In the genomic region with DNA sequence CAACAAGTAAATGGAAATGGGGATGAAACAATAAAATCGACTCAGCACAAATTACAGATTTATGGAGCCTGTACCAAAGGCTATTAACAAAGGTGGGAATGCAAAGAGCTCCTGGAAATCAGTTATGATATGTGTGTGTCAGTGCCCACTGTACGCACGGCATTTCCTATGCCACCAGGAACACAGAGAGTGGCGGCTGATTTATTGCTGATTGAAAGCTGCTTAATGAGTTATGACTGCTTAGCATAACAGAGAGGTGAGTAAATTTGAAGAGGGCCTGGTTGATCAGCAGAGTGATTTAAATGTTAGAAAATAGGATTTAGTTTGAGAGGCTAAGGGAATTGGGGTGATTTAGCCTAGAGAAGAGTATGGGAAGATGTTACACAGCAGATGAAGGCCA, we compare ENCODE assay signal across 17 mouse cellular contexts.
"Had no signal": no experiment of that assay in that cellular context is flagged by ENCODE, and none has a peak within 500 bp of the region (broad histone marks: within the 10 kb centered on the region; RNA-seq: fewer than 3 reads in every experiment).

No protein-coding gene starts in this region.

- H3K27ac ChIP-seq: kidney, embryonic 15.5 days; left cerebral cortex, adult 2 months; liver, embryonic 13.5 days; stomach, embryonic 15.5 days had no signal

- ATAC-seq: intestine, postnatal 0 days; midbrain, embryonic 16.5 days had no signal

- H3K9me3 ChIP-seq: kidney, embryonic 15.5 days; liver, embryonic 13.5 days; stomach, embryonic 15.5 days had no signal

- H3K4me3 ChIP-seq: kidney, embryonic 15.5 days; left cerebral cortex, adult 2 months; liver, embryonic 13.5 days; stomach, embryonic 15.5 days had no signal

- H3K4me1 ChIP-seq: kidney, embryonic 15.5 days; liver, embryonic 13.5 days; stomach, embryonic 15.5 days had no signal

- H3K9ac ChIP-seq: kidney, embryonic 15.5 days; liver, embryonic 13.5 days; stomach, embryonic 15.5 days had no signal

- H3K27me3 ChIP-seq: kidney, embryonic 15.5 days; liver, embryonic 13.5 days; stomach, embryonic 15.5 days had no signal

- DNase-seq: kidney, adult 2 months; kidney, postnatal 10 days; kidney, postnatal 36 days; layer of hippocampus, postnatal 36 days; liver, embryonic 13.5 days; lung, adult 2 months; lung, postnatal 14 days; lung, postnatal 4 days; retina, postnatal 1 day; right cerebral cortex, postnatal 25 days; spleen, adult 18-20 months; thymus, postnatal 25 days had no signal

- H3K4me2 ChIP-seq: kidney, embryonic 15.5 days; liver, embryonic 13.5 days; stomach, embryonic 15.5 days had no signal

- H3K36me3 ChIP-seq: kidney, embryonic 15.5 days; liver, embryonic 13.5 days; stomach, embryonic 15.5 days had no signal
